Mouse (Mus musculus) lung, adult 2 months (tissue): ENCODE measurements at regions not wholly inside any gene's neighbourhood (a gene's known extent, or its start where the extent isn't known, plus 50 kb on each side); places are given as distances from the start of the nearest gene placed in this dataset.

Experiments
- DNase-seq: peaks from one replicate; pipeline ENCODE4 v3.0.0; 2022
- H3K4me1 ChIP-seq: fragments of 200-500 bp; 2 replicates; pipeline ENCODE4 v1.6.1; 2011; ENCODE audit warnings: low read length; ENCODE audit not compliant: control insufficient read depth, insufficient read depth
- H3K4me3 ChIP-seq: fragments of 200-500 bp; replicated peaks from 2 replicates; pipeline ENCODE3; 2011; ENCODE audit warnings: low read depth, mild to moderate bottlenecking, control low read depth, low read length; ENCODE audit errors: extremely low read depth
- CTCF ChIP-seq: fragments of 200-500 bp; IDR thresholded peaks from 2 replicates; pipeline ENCODE4 v1.5.1; 2011; ENCODE audit warnings: mild to moderate bottlenecking, low read length, control low read depth; ENCODE audit not compliant: insufficient read depth
- POLR2A ChIP-seq: fragments of 200-500 bp; IDR thresholded peaks from 2 replicates; pipeline ENCODE4 v1.6.1; 2011; ENCODE audit warnings: low read depth, mild to moderate bottlenecking, control low read depth, low read length, borderline replicate concordance; ENCODE audit errors: extremely low read depth
- WGBS: fragments of 180-500 bp; shearing (Covaris S2); methylation state at CpG from one replicate; pipeline ENCODE4 v1.1.7; 2018; 5-methylcytosine and 5-hydroxymethylcytosine counted together

DNA sequence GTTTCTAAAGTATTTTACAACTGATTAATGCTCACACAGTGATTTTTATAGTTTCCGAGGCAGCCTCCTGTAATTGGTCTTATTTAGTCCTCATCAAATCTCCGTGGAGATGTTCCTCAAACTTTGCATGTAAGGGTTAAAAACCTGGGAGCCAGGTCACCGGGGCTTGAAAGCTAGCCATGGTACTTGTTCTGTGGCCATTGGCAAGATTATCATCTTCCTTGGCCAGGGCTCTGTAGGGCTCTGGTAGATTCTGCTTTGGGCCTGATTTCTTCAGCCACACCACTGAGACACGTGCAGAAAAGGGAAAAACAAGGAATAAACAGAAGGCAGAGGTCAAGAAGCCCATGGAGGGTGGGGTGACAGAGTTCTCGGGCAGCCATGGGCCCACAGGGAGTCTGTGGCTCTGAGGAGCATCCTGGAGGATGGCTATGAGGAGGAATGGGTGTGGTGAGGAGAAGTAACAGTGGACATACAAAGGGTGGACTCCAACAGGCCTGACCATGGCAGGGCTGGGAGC, 50.7 kb upstream of the Eps8l3 start:
- TF ChIP-seq POLR2A (no peak), CTCF (no peak)
- DNase-seq, result no peak
- H3K4me3 ChIP-seq, result no peak overlapping the region
- H3K4me1 ChIP-seq, result no peaks in the 10 kb centered on the region
- WGBS, result 75% methylated on average over 5 of the region's 5 CpGs

DNA sequence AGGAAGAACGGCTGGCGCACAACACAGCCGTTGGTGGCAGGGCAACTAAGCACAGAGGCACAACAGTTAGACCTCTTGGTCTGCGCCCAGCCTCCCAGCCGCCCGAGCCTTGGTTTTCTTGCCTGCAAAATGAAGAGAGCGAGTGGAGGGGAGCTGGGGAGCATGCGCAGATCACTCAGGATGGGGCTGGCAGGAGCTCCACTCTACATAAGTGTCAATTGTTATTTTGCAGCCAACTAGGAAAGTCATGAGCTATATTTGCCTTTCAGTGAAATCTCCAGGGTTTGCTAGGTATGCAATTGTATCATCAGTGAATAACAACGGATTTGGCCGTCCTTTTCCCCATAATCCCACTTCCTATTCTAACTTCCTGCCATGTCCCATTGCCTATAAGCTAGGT, 51.6 kb upstream of the Eps8l3 start:
- TF ChIP-seq CTCF (no peak), POLR2A (no peak)
- 78% methylated on average over 10 of the region's 10 CpGs for WGBS
- Histone ChIP-seq H3K4me1 (no peaks in the 10 kb centered on the region), H3K4me3 (no peak overlapping the region)
- DNase-seq, result no peak

DNA sequence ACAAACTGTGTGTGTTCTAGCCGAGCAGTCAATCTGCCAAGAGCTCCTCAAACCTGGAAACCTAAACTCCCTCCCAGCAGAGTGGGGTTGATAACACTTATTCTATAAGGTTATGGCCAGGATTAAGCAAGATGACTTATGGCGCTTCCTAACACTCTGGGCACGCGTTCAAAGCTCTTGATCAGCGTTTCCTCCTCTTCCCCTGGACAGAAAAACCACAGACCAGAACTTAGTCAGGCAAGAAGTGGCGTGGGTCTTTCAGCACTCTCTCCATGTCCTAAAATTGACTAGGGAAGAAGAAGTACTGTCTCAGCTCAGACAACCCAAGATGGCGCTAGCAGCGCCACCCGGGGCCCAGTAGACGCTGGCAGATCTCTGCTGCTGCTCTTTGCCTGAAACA, 52.7 kb upstream of the Eps8l3 start:
- TF ChIP-seq POLR2A (no peak), CTCF (no peak)
- H3K4me3 ChIP-seq, result no peak overlapping the region
- DNase-seq, result no peak
- 75% methylated on average over 10 of the region's 10 CpGs for WGBS
- no peaks in the 10 kb centered on the region for H3K4me1 ChIP-seq

DNA sequence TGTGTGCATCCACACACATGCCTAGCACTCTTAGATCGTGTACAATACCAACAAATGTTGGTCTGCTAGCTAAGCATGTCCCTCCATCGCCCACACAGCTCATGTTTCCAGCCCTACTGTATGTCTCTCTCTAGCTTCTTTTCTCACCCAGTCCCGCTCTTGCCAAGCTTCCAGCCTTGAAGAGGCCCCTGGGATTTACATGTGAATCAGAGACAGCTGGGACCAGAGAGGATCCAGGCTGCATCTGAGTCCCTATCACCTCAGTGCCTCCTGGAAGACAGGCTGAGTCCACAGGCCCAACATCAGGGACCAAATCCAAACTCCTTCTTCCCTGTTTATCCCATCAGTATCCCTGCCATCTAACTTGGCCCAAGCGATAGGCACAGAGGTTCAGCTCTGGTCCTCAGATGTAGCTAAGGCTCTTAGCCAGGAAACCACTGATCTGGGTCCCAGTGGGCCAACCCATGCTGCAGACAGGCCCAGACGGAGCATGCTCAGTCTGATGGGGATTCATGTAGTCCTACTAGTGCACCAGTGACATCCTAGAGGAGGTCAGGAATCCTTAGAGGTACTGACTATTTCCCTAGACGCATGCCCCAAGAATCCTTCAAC, 53.3 kb upstream of the Eps8l3 start:
- H3K4me3 ChIP-seq, result no peak overlapping the region
- DNase-seq, result no peak
- no peak for TF ChIP-seq POLR2A
- TF ChIP-seq CTCF, result no peak
- WGBS, result 88% methylated on average over 6 of the region's 6 CpGs
- 0 out of 2 replicates have a peak, but pooled peaks cover 3% of the 10 kb centered on the region for H3K4me1 ChIP-seq

DNA sequence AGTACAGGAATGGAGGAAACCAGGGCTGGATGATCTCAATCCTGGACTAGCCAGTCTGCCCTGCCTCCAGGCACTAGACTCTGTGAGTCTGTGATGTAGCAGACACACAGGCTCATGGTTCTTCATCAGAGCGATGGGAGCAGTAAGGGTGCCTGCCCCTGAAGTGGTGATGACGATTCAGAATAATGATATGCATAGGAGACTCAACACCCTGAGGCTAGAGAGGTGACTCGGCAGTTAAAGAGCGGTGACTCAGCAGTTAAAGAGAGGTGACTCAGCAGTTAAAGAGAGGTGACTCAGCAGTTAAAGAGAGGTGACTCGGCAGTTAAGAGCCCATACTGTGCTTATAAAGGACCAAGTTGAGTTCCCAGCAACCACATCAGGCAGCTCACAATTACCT, 53.9 kb upstream of the Eps8l3 start:
- Histone ChIP-seq H3K4me1 (0 out of 2 replicates have a peak, but pooled peaks cover 5% of the 10 kb centered on the region), H3K4me3 (no peak overlapping the region)
- DNase-seq, result no peak
- WGBS, result 89% methylated on average over 5 of the region's 5 CpGs
- TF ChIP-seq CTCF (no peak), POLR2A (no peak)

DNA sequence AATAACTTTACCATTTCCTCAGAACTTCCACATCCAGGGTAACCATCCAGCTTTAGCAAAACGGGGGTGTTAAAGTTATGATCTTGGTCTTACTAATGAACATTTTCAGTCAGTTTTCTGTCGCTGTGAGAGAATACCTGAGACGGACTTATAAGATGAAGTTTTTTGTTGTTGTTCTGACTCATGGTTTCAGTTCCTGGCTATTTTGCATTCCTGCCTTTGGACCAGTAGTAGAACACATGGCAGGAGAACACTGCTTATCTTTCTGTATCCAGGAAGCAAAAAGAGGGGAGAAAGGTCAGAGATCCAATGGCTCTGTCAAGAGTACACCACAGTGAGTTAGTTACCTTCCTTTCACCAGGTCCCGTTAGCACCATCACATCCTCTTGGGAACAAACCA, 54.5 kb upstream of the Eps8l3 start:
- no peak overlapping the region for H3K4me3 ChIP-seq
- no peak for DNase-seq
- H3K4me1 ChIP-seq, result 0 out of 2 replicates have a peak, but pooled peaks cover 5% of the 10 kb centered on the region
- WGBS, result 81% methylated on average over 4 of the region's 4 CpGs
- TF ChIP-seq POLR2A, result no peak
- TF ChIP-seq CTCF, result no peak

DNA sequence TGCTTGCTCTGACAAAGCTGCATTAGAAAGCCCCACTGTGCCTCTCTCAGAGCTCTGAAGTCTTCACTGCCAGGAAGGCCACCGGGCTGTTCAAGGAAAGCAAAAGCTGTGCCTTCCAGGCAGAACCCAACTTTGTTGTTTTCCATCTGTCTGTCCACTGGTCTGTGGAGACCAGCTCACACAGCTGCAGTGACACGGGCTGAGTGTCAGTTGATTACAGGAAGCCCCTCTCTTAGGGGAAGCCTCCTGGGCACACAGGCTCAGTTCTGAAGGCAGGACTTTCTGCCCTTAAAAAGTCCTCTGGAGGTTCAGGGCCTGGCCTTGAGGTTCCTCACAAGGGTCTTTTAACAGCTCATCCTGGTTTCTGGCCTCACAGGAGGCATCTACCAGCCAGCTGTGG, 55.1 kb upstream of the Eps8l3 start:
- 53% methylated on average over 2 of the region's 2 CpGs for WGBS
- TF ChIP-seq POLR2A, result no peak

DNA sequence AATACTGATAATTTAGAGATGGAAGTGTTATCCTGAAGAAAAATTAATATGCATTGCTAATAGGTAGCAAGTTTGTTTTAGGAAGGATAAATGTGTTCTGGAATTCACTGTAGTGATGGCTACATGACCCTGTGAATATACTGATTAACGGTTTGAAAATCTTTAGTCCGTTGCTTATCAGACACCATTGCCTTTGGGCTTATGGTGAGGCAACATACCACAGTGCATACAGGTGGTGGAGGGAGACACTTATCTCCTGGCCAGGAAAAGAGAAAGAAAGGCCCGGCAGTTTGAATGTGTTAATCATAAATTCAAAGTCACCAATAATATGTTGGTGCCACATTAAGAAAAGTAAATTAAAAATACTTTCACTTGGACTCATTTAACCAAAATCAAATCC, 57.4 kb upstream of the Eps8l3 start:
- H3K4me1 ChIP-seq, result 0 out of 2 replicates have a peak, but pooled peaks cover 5% of the 10 kb centered on the region
- TF ChIP-seq POLR2A (no peak), CTCF (no peak)
- no peak for DNase-seq
- no peak overlapping the region for H3K4me3 ChIP-seq
- WGBS, result 81% methylated on average over 3 of the region's 3 CpGs

More for the DNA sequence above, 55.1 kb upstream of the Eps8l3 start:
- Histone ChIP-seq H3K4me1 (0 out of 2 replicates have a peak, but pooled peaks cover 5% of the 10 kb centered on the region), H3K4me3 (no peak overlapping the region)
- DNase-seq, result no peak

DNA sequence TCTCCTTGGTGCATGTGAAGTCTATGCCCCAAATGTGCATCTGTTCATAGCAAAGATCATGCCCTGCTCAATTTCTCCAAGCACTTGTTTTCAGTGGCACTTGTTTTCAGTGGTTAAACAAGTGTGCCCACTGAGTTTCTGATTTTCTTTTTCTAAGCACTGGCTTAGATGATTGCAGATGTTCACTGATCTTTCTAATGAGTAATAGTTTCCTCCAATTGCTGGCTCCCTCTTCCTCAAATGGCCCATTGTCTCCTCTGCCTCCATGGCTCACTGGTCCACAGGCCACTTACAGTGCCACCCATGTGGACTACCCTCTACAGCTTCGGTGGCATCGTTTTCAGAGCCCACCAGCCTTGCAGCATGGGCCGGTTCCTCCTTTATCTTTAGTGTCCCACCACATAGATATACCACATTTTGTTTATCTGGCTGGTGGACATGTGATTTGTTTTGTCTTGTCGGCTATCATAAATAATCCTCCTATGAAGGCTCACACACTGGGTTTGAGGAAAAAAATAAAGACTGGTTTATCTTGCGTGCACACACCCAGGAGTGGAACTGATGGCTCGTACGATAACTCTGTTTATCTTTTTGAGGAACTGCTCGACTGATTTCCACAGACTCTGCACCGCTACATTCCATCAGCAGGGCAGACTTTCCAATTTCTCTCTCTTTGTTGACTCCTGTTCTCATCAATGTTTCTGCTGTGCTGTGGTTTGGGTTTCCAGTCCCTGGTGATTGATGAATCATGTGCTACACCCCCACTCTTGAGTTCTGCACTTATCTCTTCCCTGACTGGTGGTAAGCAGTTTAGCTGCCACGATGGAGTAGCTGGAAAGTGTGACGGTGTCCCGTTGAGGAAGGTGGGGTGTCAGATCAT, 58.2 kb upstream of the Eps8l3 start:
- no peak for DNase-seq
- WGBS, result 23% methylated on average over 12 of the region's 12 CpGs
- Histone ChIP-seq H3K4me1 (0 out of 2 replicates have a peak, but pooled peaks cover 5% of the 10 kb centered on the region), H3K4me3 (peak overlapping the region; percentile 8)
- TF ChIP-seq POLR2A (no peak), CTCF (no peak)
